Mouse (Mus musculus) CH12F3 (cell line): Measurements from ENCODE around the gene 6030408B16Rik.

ENCODE experiments used
- in situ Hi-C: fragments of 300-500 bp; cut with MboI; formaldehyde crosslinking; loops from 2 replicates; pipeline ENCODE4 v1.14.3; 2020; ENCODE audit warnings: low sequenced_read_pairs

Gene 6030408B16Rik

DNA sequence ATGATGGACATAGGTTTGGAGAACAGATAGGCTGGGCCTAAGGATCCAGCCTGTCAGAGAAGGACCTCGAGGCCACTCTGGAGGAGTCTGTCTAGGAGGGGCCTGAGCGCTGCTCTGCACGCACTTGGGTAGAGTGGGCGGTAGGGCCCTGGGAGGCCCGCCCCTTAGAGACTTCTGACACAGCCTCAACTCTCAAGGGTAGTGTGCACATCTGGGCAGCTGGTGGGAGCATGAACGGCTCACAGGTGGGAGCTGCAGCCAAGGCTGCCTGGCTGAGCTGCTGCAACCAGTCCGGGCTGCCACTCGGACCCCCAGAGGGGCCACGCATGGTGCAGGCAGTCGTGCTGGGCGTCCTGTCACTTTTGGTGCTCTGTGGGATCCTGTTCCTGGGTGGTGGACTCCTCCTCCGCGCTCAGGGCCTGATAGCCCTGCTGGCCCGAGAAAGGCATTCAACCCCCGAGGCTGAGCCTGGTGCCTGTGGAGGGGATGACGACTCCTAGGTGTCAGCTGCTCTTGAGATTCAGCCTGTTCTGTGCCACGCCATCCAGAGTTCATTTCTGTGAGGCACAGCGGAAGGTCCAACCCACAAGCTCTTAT, at the start of gene 6030408B16Rik:
Gene 6030408B16Rik (plus strand): TSS at position 188 of the 597 bp plus-strand sequence.
- in situ Hi-C loops, result no loop called here

DNA sequence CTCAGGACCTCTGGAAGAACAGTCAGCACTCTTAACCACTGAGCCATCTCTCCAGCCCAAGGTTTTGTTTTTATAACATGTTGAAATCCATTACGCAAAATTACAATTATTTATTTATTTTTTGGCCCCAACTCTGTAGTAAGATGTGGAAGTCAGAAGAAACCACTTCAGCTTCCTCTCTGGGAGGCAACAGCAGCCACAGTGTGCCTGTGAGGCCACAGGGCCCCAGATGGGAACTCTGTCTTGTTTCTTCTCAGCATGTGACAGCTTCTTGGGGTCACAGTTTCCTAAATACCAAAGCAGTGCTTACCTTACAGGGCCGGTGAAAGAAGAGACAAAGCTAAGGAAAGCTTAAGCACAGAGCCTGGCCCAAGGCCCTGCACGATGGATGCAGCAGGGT, 49.0 kb upstream of the 6030408B16Rik start:
- in situ Hi-C loops, result no loop called here

DNA sequence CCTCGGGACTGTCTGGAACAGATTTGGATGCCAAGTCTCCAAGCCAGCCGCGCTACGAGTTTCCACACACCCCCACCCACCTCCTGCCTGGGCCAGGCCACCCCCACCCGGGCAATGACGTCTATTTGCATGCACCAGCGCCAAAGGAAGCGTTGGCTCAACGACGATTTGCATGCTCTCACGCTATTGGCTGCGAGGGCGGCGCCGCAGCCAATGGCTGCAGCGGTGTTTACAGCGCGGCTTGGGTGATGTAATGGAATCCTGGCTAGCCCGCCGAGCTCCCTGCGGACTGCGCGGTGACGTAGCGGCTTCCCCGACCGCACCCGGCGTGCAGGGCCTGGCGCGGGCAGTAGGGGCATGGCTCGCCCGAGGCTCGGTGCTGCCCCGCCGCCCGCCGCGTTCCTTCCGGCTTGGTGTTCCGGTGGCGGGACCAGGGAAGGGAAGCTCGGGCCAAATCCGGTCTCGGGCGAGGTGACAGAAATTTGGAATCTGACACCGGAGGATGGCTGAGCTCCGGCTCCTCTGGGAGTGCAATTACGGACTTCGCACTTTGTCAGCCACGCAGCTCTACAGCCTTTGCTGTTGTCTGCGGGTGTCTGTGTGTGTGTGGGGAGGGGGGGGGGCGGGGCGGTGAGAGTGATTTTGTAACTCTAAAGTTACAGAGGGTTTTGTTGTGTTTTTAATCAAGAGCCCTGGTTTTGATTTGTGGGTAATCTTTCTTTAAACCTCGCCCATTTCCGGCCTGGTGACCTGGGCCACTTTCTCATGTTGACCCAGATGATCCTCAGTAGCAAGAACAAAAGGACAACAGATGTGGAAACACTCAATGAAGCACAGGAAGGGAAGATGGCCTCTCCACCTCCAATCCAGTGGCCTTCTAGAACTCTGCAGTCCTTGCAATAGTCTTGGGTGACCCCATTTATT, 46.5 kb upstream of the 6030408B16Rik start:
- in situ Hi-C loops, result no loop called here

DNA sequence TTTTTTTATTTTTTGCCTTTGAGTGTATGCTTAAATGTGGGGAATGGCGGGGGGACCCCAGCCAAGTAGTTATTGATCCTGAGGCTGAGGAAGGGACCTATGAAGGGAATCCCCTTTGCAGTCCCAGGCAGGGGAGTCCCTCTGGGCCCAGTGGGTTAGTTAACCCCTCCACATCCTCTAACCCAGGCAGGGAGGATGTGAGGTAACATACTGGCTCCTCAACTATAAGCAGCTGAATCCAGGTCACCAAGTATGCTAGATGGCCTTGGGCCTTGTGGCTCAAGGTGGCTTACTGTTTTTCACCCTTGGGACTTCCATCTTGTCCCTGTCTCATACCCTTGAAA, 45.9 kb upstream of the 6030408B16Rik start:
- in situ Hi-C loops, result no loop called here

DNA sequence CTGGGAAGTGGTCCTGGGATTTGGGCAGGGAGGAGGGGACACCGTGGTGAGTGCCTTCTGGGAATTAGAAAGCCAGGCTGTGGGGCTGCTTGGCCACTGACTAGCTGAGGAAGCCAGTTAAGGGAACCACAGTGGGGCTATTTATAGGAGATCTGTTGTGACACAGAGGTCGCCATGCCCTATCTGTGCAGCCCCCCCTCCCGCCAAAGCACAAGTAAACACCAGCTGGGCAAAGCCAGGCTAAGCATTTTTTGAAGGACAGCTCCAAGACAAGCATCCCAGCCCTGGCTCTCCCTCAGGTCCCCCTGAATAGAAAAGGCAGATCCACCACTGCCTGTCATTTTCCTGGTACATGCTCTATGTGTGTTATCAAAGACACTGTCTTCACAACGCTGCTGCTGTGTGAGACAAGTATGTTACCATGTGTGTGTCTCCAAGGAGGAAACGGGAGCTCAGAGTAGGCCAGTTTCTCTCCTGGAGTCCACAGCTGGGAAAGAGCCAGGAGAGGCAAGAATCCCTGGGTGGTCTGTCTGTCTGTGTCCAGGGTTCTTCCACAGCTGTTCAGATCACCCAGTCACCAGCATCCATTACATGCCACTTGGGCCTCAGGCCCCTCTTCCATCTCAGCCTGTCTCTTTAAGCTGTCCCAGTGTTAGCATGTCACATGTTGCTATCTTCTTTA, 44.8 kb upstream of the 6030408B16Rik start:
- in situ Hi-C loops, result no loop called here

DNA sequence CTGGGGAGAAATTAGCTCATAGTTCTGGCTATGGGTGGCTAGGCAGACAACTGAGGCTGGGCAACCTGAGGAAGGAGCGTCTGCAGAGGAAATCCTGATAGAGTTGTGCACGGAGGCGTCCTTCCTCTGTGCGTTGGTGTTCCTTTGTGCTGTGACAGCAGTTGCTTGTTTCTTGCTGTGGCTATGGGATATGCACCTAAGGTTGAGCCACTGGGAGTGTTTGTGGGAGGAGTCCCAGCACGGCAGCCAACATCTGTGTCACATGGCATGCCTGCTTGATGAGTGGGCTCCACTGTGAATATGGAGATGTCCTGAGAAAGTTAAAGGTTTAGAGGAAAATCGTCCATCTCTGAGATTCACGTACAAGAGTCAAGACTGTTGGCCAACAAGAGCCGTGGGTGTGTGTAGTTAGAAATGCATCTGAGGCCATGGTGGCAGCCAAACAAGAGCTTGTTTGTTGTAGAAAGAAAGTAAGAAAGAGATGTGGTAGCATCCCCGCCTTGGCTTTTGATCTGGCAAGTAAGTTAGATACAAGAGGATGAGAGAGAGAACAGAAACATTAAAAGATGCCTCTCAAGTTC, 42.7 kb upstream of the 6030408B16Rik start:
- in situ Hi-C loops, result no loop called here

DNA sequence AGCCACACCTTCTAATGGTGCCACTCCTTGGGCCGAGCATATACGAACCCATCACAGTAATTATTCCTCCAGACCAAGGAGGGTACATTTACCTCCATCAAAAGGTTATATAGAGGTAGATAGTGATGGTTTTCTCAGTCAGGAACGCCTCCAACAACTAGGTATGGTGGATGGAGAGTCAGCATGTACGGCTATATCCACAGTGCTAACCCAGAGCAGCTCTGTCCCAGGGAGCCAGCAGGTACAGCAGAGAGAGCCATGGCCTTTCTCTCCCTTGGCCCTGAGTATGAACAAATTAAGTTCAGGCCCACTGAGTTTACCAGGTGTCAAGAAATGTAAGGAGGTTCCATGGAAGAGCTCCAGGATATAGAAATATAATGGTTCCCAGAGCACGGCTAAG, 41.1 kb upstream of the 6030408B16Rik start:
- in situ Hi-C loops, result no loop called here

DNA sequence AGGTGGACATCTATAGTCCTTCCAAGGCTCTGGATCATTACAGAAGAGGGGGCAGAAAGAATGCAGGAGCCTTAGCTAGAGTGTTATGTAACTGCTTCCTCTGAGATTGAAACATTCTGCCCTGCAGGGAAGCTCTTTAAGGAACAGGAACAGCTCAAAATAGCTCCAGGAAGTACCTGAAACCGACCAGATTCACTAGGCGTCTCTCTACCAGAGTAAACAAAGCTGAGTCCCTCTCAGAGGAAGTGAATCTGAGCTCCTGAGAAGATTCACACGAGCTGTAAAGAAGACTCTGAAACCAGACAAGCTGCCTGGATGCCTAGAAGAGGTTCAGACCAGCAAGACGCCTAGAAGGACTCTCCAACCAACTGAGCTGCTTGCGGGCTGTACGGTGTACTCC, 40.4 kb upstream of the 6030408B16Rik start:
- in situ Hi-C loops, result no loop called here

DNA sequence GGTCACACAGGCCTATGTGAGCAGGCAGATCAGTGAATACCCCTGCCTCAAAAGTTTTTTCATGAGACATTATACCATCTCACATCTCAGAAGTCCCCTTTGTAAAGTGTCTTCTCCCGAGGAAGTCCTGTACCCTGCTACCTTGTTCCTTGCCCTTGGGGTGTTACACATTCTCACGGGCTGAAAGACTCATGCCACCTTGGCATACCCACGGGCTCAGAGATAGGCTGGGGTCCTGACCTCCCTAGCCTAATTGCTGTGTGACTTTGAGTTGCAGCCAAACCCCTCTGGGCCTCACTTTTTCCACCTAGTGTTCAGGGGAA, 39.5 kb upstream of the 6030408B16Rik start:
- in situ Hi-C loops, result no loop called here

DNA sequence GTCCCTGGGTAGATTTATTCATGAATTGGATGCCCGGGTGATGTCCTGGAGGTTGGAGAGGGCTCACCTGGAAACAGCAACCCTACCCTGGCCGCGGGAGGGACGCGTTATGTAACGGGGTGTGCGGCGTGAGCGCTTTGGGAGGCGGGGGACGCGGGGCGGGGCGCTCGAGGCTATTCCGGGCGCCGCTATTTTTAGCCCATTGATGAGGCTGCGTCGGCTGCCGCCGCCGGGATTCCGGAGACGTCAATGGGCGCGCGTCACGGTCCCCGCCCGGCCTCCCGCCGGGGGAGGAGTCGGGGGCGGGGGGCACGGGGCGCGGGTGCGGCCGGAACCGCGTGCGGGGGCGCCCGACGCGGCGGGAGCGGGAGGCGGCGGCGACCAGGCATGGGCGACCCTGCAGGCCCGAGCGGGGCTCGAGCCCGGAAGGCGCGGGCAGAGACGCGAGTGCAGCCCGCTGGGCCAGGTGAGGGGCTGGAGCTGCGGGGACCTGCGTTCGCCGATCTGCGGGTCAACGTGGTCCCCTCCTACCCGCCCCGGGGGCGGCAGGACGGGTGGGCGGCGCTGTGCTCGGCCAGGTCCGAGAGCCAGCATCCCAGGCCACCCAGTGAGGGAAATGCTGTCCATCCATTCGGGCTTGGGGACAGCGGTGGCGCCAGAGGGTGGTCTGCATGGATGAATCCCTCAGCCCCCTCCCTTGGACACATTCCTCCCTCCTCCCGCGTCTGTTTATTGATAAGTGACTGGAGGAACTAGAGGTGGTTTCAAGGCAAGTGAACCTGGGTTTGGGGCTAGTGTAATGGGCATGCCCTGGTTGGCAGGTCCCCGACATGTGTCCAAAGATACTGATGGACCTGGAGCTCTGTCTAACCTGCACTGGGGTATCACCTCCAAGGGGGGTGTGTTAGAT, 38.9 kb upstream of the 6030408B16Rik start, which contains the start of gene Nr4a1:
Gene Nr4a1 (plus strand): TSS at position 384 of the 910 bp plus-strand sequence.
- in situ Hi-C loops, result no loop called here

DNA sequence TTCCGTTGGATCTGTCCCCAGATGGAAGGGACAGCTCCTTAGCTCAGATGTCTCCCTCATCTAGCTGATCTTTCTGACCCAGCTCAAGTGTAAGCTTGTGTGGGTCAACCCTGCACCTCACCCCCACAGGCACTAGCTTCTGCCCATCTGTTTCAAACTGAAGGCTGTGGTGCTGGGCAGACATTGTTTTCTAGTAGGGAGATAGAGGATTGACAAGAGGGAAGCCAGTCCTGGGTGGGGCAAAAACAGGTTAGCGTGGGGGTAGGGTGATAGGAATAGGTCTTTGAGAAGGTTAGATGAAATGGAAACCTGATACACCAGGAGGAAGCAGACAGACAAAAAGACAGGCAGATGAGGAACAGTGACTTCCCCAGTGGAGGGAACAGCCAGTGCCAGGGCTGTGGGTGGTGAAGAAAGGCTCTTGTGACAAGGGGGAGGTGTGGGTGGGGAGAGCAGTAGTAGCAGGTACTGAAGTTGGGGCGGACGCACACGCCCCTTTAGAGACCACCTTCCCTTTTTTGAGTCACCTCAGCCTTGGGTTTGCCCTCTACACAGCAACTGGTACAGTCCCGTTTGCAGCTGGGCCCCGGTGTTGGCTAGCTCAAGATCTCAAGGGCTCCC, 37.1 kb upstream of the 6030408B16Rik start:
- in situ Hi-C loops, result no loop called here

DNA sequence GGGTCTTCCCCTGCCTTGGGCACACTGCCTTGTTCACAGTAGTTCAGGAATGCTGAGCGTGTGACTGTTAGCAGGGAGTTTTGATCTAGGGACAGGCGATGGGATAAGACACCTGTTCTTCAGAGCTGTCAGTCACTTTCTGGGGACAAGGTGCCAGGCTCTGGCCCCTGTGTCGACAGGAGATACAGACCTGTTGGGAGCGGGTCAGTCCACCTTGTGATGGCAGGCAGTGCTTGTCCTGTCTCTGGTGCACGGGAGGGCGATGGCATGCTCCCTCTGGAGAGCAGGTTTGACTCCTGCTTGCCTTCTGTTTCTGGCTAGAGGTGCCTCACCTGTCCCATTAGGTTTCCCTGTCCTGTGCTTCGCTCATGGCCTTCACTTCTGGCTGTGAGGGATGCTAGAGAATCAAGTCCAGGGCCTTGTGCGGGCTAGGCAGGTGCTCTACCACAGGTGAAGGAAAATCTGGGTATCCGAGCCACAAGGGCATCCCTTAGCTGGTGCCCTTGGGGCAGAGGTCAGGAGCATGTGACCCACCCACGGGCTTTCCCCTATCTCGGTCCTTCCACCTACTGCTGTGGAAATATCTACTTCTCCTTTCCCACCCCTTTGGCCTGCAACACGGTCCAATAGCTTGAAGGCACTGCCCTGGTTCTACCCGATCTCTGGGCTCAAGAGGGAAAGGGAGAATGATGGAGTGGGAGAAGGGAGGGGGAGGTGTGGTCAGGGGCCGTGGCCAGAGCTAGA, 36.4 kb upstream of the 6030408B16Rik start:
- in situ Hi-C loops, result no loop called here

DNA sequence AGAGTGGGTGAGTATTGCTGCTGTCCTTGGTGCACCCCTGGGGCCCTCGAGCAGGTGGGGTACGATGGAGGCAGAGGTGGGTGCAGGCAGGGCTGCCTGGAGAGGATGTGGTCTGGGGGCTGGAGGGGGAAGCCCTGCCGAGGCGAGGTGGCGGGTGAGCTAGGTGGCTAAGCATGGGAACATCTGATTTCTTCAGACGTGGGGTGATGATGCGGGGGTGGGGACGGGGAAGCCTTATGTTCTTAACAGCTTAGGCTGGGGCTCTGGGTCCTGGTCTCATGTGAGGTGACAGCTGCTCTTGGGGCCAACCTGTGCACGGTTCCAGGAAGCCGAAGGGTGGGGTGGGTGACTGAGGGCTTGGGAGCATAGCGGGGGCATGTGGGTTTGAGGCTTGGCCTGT, 34.6 kb upstream of the 6030408B16Rik start:
- in situ Hi-C loops, result no loop called here

DNA sequence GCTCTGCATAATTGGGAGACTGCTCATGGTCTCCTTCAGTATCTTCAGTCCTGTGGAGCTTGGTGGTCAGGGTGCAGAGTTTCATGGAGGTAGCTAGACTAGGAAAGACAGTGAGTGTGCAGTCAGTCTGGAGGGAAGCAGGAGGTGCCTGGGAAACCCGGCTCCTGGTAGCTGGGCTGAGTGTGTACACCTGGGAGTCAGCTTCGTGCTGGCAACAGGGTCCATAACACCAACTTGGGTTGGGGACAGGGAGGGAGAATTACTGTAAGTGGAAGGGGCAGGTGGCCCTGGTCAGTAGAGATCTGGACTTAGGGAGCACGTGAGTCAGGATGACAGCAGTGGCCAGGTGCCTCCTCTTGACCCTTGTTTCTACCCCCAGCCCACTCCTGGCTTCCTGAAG, 33.1 kb upstream of the 6030408B16Rik start:
- in situ Hi-C loops, result no loop called here

DNA sequence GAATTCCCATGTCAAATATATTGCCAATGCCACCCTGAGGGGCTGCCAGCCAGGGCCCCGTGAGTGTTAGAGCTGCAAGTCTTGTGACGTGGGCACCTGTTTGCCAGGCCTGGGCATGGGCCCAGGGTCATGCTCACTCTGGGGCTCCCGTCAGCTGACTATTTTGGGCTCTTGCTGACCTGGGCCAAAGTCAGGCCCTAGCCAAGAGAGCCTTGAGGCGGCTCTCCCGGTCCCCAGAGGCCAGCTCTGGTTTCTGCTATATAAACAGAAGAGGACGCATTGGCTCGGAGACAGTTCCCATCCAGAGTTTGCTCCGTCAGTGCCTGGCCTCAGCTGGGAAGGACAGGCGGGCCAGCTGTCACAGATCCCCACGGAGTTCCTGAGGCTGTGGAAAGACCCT, 32.6 kb upstream of the 6030408B16Rik start:
- in situ Hi-C loops, result no loop called here

DNA sequence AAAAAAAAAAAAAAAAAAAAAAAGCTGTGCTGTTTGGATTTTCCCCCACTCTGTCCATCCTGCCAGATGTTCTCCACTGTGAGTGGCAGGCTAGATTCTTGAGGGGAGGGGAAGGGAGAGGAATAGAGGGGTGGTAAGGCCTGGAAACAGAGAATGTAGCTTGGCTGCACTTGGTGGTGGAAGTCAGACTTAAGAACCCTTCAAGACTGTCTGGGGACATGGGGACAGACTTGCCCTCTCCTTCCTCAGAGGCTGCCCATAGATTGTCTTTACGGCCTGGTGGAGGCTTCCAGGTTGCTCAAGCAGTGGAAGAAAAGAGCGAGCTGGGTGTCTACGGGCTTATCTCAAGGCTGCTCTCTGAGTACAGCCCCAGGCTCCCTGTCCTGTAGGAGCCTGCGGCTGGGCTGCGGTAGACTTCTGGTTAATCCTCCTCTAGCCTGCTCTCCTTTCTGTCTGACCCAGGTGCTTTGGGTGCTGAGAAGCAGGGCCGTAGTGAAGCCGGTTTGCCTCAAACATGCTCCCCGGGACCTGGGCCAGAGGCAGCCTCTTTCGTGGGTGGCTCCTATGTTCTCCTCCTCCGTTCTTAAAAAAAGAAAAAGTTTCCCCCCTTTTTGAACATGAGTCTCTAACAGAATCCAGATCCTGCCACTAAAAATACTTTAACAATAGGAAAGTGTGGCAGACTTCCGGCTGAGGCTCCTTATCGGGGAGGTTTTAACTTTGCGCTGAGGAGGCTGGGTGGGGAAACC, 32.0 kb upstream of the 6030408B16Rik start:
- in situ Hi-C loops, result no loop called here

DNA sequence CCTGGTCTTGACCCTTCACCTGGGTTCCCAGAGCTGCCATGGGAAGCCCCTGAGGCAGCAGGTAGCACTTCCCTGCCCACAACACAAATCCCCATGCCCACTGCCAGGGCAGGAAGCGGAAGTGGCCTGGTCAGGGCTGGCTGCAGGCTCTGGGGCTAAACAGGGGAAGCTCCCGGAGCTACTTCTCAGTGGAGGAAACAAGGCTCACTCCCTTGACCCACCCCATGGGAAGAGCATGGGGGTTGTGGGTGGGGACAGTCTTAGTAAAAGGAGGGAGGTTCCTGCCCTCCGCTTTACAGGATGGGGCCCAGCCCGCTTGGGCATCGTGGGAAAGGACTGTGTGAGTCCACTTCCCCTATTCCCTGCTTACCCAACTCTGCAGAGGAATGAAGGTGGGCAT, 30.5 kb upstream of the 6030408B16Rik start:
- in situ Hi-C loops, result no loop called here

DNA sequence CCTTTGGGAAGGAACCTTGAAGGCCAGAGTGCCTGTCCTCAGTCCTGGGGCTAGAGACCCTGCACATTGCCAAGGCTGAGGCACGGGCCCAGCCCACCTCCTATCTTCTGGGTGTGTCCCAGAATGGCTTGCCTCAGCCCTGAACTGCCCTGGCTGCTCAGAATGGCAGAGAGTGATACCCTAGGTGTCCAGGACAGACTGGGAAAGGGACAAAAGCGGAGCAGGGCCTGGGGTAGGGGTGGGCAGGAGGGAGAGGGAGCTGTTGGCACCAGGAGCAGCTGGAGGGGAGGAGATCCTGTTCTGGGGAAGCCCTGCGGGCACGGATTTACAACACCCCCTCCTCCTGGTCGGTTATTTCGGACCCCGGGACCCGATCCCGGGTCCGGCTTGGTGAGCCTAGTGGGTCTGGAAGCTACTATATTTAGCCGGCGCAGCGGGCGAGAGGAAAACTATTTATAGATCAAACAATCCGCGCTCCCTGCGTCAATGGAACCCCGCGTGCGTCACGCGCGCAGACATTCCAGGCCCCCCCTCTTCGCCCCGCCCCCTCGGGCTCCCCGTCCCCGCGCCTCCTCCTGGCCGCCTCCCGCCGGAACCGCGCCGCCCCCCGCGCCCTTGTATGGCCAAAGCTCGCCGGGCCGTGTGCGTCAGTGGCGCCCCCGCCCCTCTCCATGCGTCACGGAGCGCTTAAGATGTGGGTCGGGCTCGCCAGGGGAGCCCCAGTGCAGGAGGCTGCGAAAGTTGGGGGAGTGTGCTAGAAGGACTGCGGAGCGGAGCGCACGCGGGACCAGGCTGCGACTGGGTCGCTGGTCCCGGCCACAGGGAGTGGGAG, 26.7 kb upstream of the 6030408B16Rik start:
- in situ Hi-C loops, result no loop called here
